Mouse (Mus musculus): Measurements from ENCODE around the gene Mnat1.

The Mnat1 gene

GRCm38 (mm10) chr12:73241960-73242359 lies 118.4 kb downstream of the Mnat1 start:
- DNase-seq = peak; percentile 15

GRCm38 (mm10) chr12:73245687-73246086 lies 122.2 kb downstream of the Mnat1 start:
- no peak for DNase-seq

- no peak for DNase-seq
These were observed 131.5 kb downstream of the Mnat1 start for GRCm38 (mm10) chr12:73255006-73255405.

GRCm38 (mm10) chr12:73259269-73259668 lies 135.8 kb downstream of the Mnat1 start:
- DNase-seq = no peak

GRCm38 (mm10) chr12:73260339-73260738 lies 136.8 kb downstream of the Mnat1 start:
- no peak for DNase-seq

GRCm38 (mm10) chr12:73265381-73265978 lies 142.0 kb downstream of the Mnat1 start:
- DNase-seq = no peak

- DNase-seq = no peak
These were observed 143.1 kb downstream of the Mnat1 start for GRCm38 (mm10) chr12:73266597-73266996.

- no peak for DNase-seq
These were observed 145.0 kb downstream of the Mnat1 start for GRCm38 (mm10) chr12:73268497-73268896.

GRCm38 (mm10) chr12:73269531-73269930 lies 146.0 kb downstream of the Mnat1 start:
- no peak for DNase-seq

GRCm38 (mm10) chr12:73269933-73270332 lies 146.4 kb downstream of the Mnat1 start:
- DNase-seq = peak; percentile 55

- DNase-seq = no peak
These were observed 151.4 kb downstream of the Mnat1 start for GRCm38 (mm10) chr12:73274921-73275320.

GRCm38 (mm10) chr12:73286287-73287092 lies 163.0 kb downstream of the Mnat1 start, which contains the start of the genes Trmt5 and Slc38a6:
Gene Trmt5, minus strand, starts transcription at chr12:73286710.
Gene Slc38a6, plus strand, starts transcription at chr12:73286779.
- peak; percentile 96 for DNase-seq

- DNase-seq = peak; percentile 58
These were observed 164.1 kb downstream of the Mnat1 start for GRCm38 (mm10) chr12:73287609-73288008.

- no peak for DNase-seq
These were observed 165.1 kb downstream of the Mnat1 start for GRCm38 (mm10) chr12:73288626-73289025.

- no peak for DNase-seq
These were observed 171.4 kb downstream of the Mnat1 start for GRCm38 (mm10) chr12:73294884-73295283.

GRCm38 (mm10) chr12:73295505-73296140 lies 172.1 kb downstream of the Mnat1 start:
- DNase-seq = no peak

- no peak for DNase-seq
These were observed 175.1 kb downstream of the Mnat1 start for GRCm38 (mm10) chr12:73298621-73299020.

- peak; percentile 28 for DNase-seq
These were observed 177.0 kb downstream of the Mnat1 start for GRCm38 (mm10) chr12:73300531-73300930.

- peak; percentile 50 for DNase-seq
These were observed 181.1 kb downstream of the Mnat1 start for GRCm38 (mm10) chr12:73304636-73305035.

GRCm38 (mm10) chr12:73307750-73308149 lies 184.2 kb downstream of the Mnat1 start:
- no peak for DNase-seq

- DNase-seq = no peak
These were observed 185.2 kb downstream of the Mnat1 start for GRCm38 (mm10) chr12:73308711-73309110.

GRCm38 (mm10) chr12:73317706-73318686 lies 194.5 kb downstream of the Mnat1 start:
- no peak for DNase-seq
